Mouse (Mus musculus): ENCODE results near the gene Sardh. TPM values are rescaled to one million over a fixed set of nuclear protein-coding genes. Genes with fewer than 3 reads are reported as not detected.
A peak's percentile ranks its signal among the peaks of the same experiment; 100 is the strongest.

Gene Sardh
- polyA plus RNA-seq, 1 experiment: 28.4 TPM

GRCm38 (mm10) chr2:27229481-27230105 is 18.5 kb downstream of the Sardh start:
- TF ChIP-seq E2F4 (IDR thresholded peaks at IDR 0.05; ENCODE audit: insufficient read depth): no peak
- TF ChIP-seq USF1 (IDR thresholded peaks at IDR 0.05; ENCODE audit: low read depth): no peak
- no peak for TF ChIP-seq POLR2A (IDR thresholded peaks at IDR 0.05; ENCODE audit: insufficient read length, low read depth)
- TF ChIP-seq MYOD1 (IDR thresholded peaks at IDR 0.05; ENCODE audit: control insufficient read depth in 1 of 3, insufficient read length in 2 of 3, low read depth in 2 of 3): peak in 1 of 3 experiments; percentile 32
- TF ChIP-seq TCF12 (IDR thresholded peaks at IDR 0.05; ENCODE audit: insufficient read depth, poor library complexity, severe bottlenecking): no peak
- TF ChIP-seq REST (IDR thresholded peaks at IDR 0.05; ENCODE audit: insufficient read depth, insufficient read length): no peak
- no peak for TF ChIP-seq POLR2AphosphoS2 (IDR thresholded peaks at IDR 0.05; ENCODE audit: insufficient read length, low read depth)
- no peak for TF ChIP-seq SRF (IDR thresholded peaks at IDR 0.05; ENCODE audit: control insufficient read depth, insufficient read length, low read depth)
- Histone ChIP-seq H3ac (ENCODE audit: control insufficient read depth, insufficient read length) (no peak overlapping the region), H3K36me3 (ENCODE audit: control insufficient read depth, insufficient read depth) (no peaks in the 10 kb centered on the region), H3K79me2 (ENCODE audit: control insufficient read depth, insufficient read depth) (no peaks in the 10 kb centered on the region), H3K4me2 (ENCODE audit: low read depth) (no peak overlapping the region), H3K27me3 (ENCODE audit: control insufficient read depth, insufficient read depth, insufficient read length) (no peaks in the 10 kb centered on the region), H3K4me3 (no peak overlapping the region)

GRCm38 (mm10) chr2:27228809-27229480 is 19.2 kb downstream of the Sardh start:
- Histone ChIP-seq H3K27me3 (ENCODE audit: control insufficient read depth, insufficient read depth, insufficient read length) (no peaks in the 10 kb centered on the region), H3K4me3 (no peak overlapping the region), H3K36me3 (ENCODE audit: control insufficient read depth, insufficient read depth) (no peaks in the 10 kb centered on the region), H3ac (ENCODE audit: control insufficient read depth, insufficient read length) (no peak overlapping the region), H3K79me2 (ENCODE audit: control insufficient read depth, insufficient read depth) (no peaks in the 10 kb centered on the region), H3K4me2 (ENCODE audit: low read depth) (no peak overlapping the region)
- TF ChIP-seq TCF3 (IDR thresholded peaks at IDR 0.05; ENCODE audit: insufficient read length, low read depth): no peak
- no peak for TF ChIP-seq POLR2AphosphoS2 (IDR thresholded peaks at IDR 0.05; ENCODE audit: insufficient read length, low read depth)
- TF ChIP-seq USF1 (IDR thresholded peaks at IDR 0.05; ENCODE audit: low read depth): no peak
- no peak for TF ChIP-seq TCF12 (IDR thresholded peaks at IDR 0.05; ENCODE audit: insufficient read depth, poor library complexity, severe bottlenecking)
- TF ChIP-seq CEBPB (IDR thresholded peaks at IDR 0.05; ENCODE audit: insufficient read depth, poor library complexity, severe bottlenecking): no peak
- no peak for TF ChIP-seq POLR2A (IDR thresholded peaks at IDR 0.05; ENCODE audit: insufficient read length, low read depth)
- TF ChIP-seq REST (IDR thresholded peaks at IDR 0.05; ENCODE audit: insufficient read depth, insufficient read length): no peak
- no peak for TF ChIP-seq MYOG (IDR thresholded peaks at IDR 0.05; ENCODE audit: control insufficient read depth in 1 of 3, insufficient read depth in 1 of 3, insufficient read length in 2 of 3, low read depth in 2 of 3)
- no peak for TF ChIP-seq MAX (IDR thresholded peaks at IDR 0.05; ENCODE audit: low read depth)
- TF ChIP-seq MYOD1 (IDR thresholded peaks at IDR 0.05; ENCODE audit: control insufficient read depth in 1 of 3, insufficient read length in 2 of 3, low read depth in 2 of 3): no peak
- no peak for TF ChIP-seq E2F4 (IDR thresholded peaks at IDR 0.05; ENCODE audit: insufficient read depth)
- no peak for TF ChIP-seq SRF (IDR thresholded peaks at IDR 0.05; ENCODE audit: control insufficient read depth, insufficient read length, low read depth)

- no peak overlapping the region for H3ac ChIP-seq (ENCODE audit: control insufficient read depth, insufficient read length)
- H3K79me2 ChIP-seq (ENCODE audit: control insufficient read depth, insufficient read depth): no peaks in the 10 kb centered on the region
- no peak overlapping the region for H3K4me3 ChIP-seq
- H3K4me2 ChIP-seq (ENCODE audit: low read depth): no peak overlapping the region
- no peaks in the 10 kb centered on the region for H3K36me3 ChIP-seq (ENCODE audit: control insufficient read depth, insufficient read depth)
- no peak for TF ChIP-seq SRF (IDR thresholded peaks at IDR 0.05; ENCODE audit: control insufficient read depth, insufficient read length, low read depth)
- peak in 1 of 3 experiments; percentile 43 for TF ChIP-seq MYOD1 (IDR thresholded peaks at IDR 0.05; ENCODE audit: control insufficient read depth in 1 of 3, insufficient read length in 2 of 3, low read depth in 2 of 3)
- peak in 1 of 3 experiments; percentile 59 for TF ChIP-seq MYOG (IDR thresholded peaks at IDR 0.05; ENCODE audit: control insufficient read depth in 1 of 3, insufficient read depth in 1 of 3, insufficient read length in 2 of 3, low read depth in 2 of 3)
- no peaks in the 10 kb centered on the region for H3K27me3 ChIP-seq (ENCODE audit: control insufficient read depth, insufficient read depth, insufficient read length)
These were observed 21.6 kb downstream of the Sardh start for GRCm38 (mm10) chr2:27226572-27226971.

GRCm38 (mm10) chr2:27223012-27223421 is 25.1 kb downstream of the Sardh start:
- Histone ChIP-seq H3K4me2 (ENCODE audit: low read depth) (no peak overlapping the region), H3K36me3 (ENCODE audit: control insufficient read depth, insufficient read depth) (no peaks in the 10 kb centered on the region), H3K4me3 (no peak overlapping the region), H3ac (ENCODE audit: control insufficient read depth, insufficient read length) (no peak overlapping the region), H3K27me3 (ENCODE audit: control insufficient read depth, insufficient read depth, insufficient read length) (no peaks in the 10 kb centered on the region), H3K79me2 (ENCODE audit: control insufficient read depth, insufficient read depth) (no peaks in the 10 kb centered on the region)
- no peak for TF ChIP-seq SRF (IDR thresholded peaks at IDR 0.05; ENCODE audit: control insufficient read depth, insufficient read length, low read depth)
- TF ChIP-seq USF1 (IDR thresholded peaks at IDR 0.05; ENCODE audit: low read depth): no peak
- TF ChIP-seq MYOG (IDR thresholded peaks at IDR 0.05; ENCODE audit: control insufficient read depth in 1 of 3, insufficient read depth in 1 of 3, insufficient read length in 2 of 3, low read depth in 2 of 3): no peak
- no peak for TF ChIP-seq MYOD1 (IDR thresholded peaks at IDR 0.05; ENCODE audit: control insufficient read depth in 1 of 3, insufficient read length in 2 of 3, low read depth in 2 of 3)
- TF ChIP-seq POLR2AphosphoS2 (IDR thresholded peaks at IDR 0.05; ENCODE audit: insufficient read length, low read depth): no peak
- no peak for TF ChIP-seq E2F4 (IDR thresholded peaks at IDR 0.05; ENCODE audit: insufficient read depth)
- TF ChIP-seq MAX (IDR thresholded peaks at IDR 0.05; ENCODE audit: low read depth): no peak
- TF ChIP-seq TCF12 (IDR thresholded peaks at IDR 0.05; ENCODE audit: insufficient read depth, poor library complexity, severe bottlenecking): no peak
- no peak for TF ChIP-seq POLR2A (IDR thresholded peaks at IDR 0.05; ENCODE audit: insufficient read length, low read depth)

- H3K4me2 ChIP-seq (ENCODE audit: low read depth): no peak overlapping the region
These were observed 29.6 kb downstream of the Sardh start for GRCm38 (mm10) chr2:27218569-27218968.

More at GRCm38 (mm10) chr2:27218569-27218968, 29.6 kb downstream of the Sardh start:
- TF ChIP-seq USF1 (IDR thresholded peaks at IDR 0.05; ENCODE audit: low read depth): no peak
- no peaks in the 10 kb centered on the region for H3K27me3 ChIP-seq (ENCODE audit: control insufficient read depth, insufficient read depth, insufficient read length)
- H3ac ChIP-seq (ENCODE audit: control insufficient read depth, insufficient read length): no peak overlapping the region
- H3K36me3 ChIP-seq (ENCODE audit: control insufficient read depth, insufficient read depth): no peaks in the 10 kb centered on the region
- no peaks in the 10 kb centered on the region for H3K79me2 ChIP-seq (ENCODE audit: control insufficient read depth, insufficient read depth)
- H3K4me3 ChIP-seq: no peak overlapping the region
